Mouse (Mus musculus): ENCODE measurements around the gene Abcb7.

DNA sequence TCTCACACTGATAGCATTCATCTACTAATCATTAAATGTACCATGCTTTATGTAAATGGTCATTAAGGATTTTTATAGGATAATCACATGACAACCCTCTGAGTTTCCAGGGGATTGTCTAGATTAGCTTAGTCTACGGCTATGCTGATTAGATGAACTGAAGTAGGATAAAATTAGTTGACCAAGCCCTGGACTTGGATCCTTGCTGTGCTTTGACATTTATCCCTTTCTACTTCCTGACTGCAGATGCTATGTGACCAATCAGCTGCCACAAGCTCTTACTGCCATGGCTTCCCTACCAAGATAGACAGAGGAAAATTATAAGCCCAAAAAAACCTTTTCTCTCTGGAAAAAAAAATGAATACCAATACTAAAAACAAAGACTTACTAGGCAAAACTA, 57.8 kb downstream of the Abcb7 start:
- TF ChIP-seq CTCF (IDR thresholded peaks at IDR 0.05; ENCODE audit: low read depth, low read length) (no peak), POLR2A (IDR thresholded peaks at IDR 0.05; ENCODE audit: borderline replicate concordance, low read depth, low read length) (no peak)

All from bone marrow macrophage, adult 2 months (primary cell).